Mouse (Mus musculus) gastrocnemius, postnatal 36 days (tissue): Measurements from ENCODE around the gene Kif21a. TPM values are rescaled to one million over a fixed set of nuclear protein-coding genes. Genes with fewer than 3 reads are reported as not detected.

Source experiments
- DNase-seq, 2 experiments: peaks; one replicate each; pipeline ENCODE4 v3.0.0; 2022
- intact Hi-C: fragments of 180-260 bp; cut with DNase I; formaldehyde crosslinking; loops from one replicate; pipeline ENCODE4 v1.15.1; 2025
- total RNA-seq, 2 experiments: library from RNA; stranded (reverse); gene quantifications; 2 replicates each; pipeline ENCODE4 v1.2.3; 2021

Gene Kif21a
- total RNA-seq, 2 experiments from 2014 or later: 12.8 to 14.1 TPM

- no peak for DNase-seq
- intact Hi-C loops: no loop called here
Observed at GRCm38 (mm10) chr15:90962548-90962947, 87.2 kb downstream of the Kif21a start.

GRCm38 (mm10) chr15:90960831-90961554 lies 88.8 kb downstream of the Kif21a start:
- intact Hi-C loops: no loop called here
- DNase-seq: no peak

GRCm38 (mm10) chr15:90951383-90951782 lies 98.4 kb downstream of the Kif21a start:
- intact Hi-C loops: no loop called here
- no peak for DNase-seq

GRCm38 (mm10) chr15:90938469-90938868 lies 111.3 kb downstream of the Kif21a start:
- no peak for DNase-seq
- intact Hi-C loops: no loop called here

GRCm38 (mm10) chr15:90935579-90935978 lies 114.2 kb downstream of the Kif21a start:
- intact Hi-C loops: no loop called here
- peak in 1 of 2 experiments; percentile 31 for DNase-seq

- intact Hi-C loops: no loop called here
- DNase-seq: no peak
Observed at GRCm38 (mm10) chr15:90931451-90931850, 118.3 kb downstream of the Kif21a start.

GRCm38 (mm10) chr15:90929043-90929442 lies 120.7 kb downstream of the Kif21a start:
- intact Hi-C loops: loop anchor here (10.0 kb wide), 1 partner anchor 674 kb away; no protein-coding TSS in a partner anchor

GRCm38 (mm10) chr15:90896480-90896879 lies 153.3 kb downstream of the Kif21a start:
- intact Hi-C loops: no loop called here
- DNase-seq: no peak

More at GRCm38 (mm10) chr15:90929043-90929442, 120.7 kb downstream of the Kif21a start:
- no peak for DNase-seq

GRCm38 (mm10) chr15:90887466-90887865 lies 162.3 kb downstream of the Kif21a start:
- intact Hi-C loops: no loop called here
- DNase-seq: no peak

Other genes with a start within 250 kb of the Kif21a start
- gene Abcd2, start 141.9 kb upstream of the Kif21a start, total RNA-seq: 10 to 100 TPM; 20.0 to 20.4 TPM
- gene CN725425, start 149.5 kb upstream of the Kif21a start, total RNA-seq: not detected